Mouse (Mus musculus) ES-Bruce4 (cell line): ENCODE data around the gene Cryzl2.

Source experiments
- CTCF ChIP-seq: IDR thresholded peaks from one replicate; pipeline ENCODE4 v1.8.1; 2011; ENCODE audit warnings: low read depth, low read length
- POLR2A ChIP-seq: IDR thresholded peaks from one replicate; pipeline ENCODE4 v1.8.1; 2011; ENCODE audit warnings: low read length; ENCODE audit not compliant: insufficient read depth

GRCm38 (mm10) chr1:157426933-157427332 is 31.4 kb upstream of the Cryzl2 start:
- TF ChIP-seq CTCF = no peak
- TF ChIP-seq POLR2A = no peak
